ENCODE assay signal across 9 mouse cellular contexts in the genomic region with DNA sequence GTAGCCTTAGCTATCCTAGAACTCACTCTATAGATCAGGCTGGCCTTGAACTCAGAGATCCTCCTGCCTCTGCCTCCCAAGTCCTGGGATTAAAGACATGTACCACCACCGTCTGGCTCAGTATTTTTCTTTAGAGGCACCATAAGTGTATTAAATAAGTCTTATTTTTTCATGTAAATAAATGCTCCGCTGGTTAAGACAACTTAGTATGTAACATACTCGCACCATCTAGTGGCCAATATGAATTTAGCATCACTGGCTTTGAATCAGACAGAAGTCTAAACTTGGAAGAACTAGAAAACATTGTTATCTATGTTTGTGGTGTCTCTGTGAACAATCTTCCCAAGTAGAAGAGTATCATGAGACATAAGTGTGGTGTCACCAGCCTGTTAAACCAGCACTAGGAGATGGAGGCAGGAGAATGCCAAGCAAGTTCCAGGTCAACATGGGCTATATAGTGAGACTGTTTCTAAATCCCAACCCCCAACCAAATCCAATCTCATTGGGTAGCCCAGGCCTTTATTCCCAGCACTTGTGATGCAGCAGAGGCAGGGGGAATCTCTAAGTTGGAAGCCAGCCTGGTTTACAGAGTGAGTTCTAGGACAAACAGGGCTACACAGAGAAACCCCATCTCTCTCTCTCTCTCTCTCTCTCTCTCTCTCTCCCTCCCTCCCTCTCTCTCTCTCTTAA. TPM values are rescaled to one million over a fixed set of nuclear protein-coding genes. Genes with fewer than 3 reads are reported as not detected.
DNase-seq lines count a peak whose midpoint lies in the region; ATAC-seq lines count a peak whose summit lies in the region.
"Had no signal": no experiment of that assay in that cellular context is flagged by ENCODE, and none has a peak within 500 bp of the region (broad histone marks: within the 10 kb centered on the region; RNA-seq: fewer than 3 reads in every experiment).

No protein-coding gene starts in this region.

- DNase-seq in adrenal gland, postnatal 10 days, result peak; percentile 54
- no peak for DNase-seq in adrenal gland, postnatal 25 days
- no peak for DNase-seq in neural tube, embryonic 10.5 days (ENCODE audit: extremely low spot score, low spot score)
- peak; percentile 52 for DNase-seq in intestine, embryonic 14.5 days (ENCODE audit: low spot score)
- DNase-seq in spleen, postnatal 36 days (ENCODE audit: low spot score in 2 of 2), result peak; percentile 7 to 38

- no peaks in the 10 kb centered on the region for H3K27me3 ChIP-seq in neural tube, embryonic 12.5 days (replicated peaks)
- no peaks in the 10 kb centered on the region for H3K27me3 ChIP-seq in intestine, embryonic 14.5 days (replicated peaks; ENCODE audit: control insufficient read depth, insufficient read depth, low read length)
- no peaks in the 10 kb centered on the region for H3K27me3 ChIP-seq in lung, embryonic 16.5 days (ENCODE audit: control insufficient read depth, insufficient read depth, low read depth, low read length)
- H3K27me3 ChIP-seq: midbrain, embryonic 12.5 days had no signal

- no peaks in the 10 kb centered on the region for H3K9me3 ChIP-seq in neural tube, embryonic 12.5 days
- no peaks in the 10 kb centered on the region for H3K9me3 ChIP-seq in intestine, embryonic 14.5 days (ENCODE audit: control insufficient read depth, low read length)
- H3K9me3 ChIP-seq in lung, embryonic 16.5 days (ENCODE audit: control insufficient read depth, low read length), result no peaks in the 10 kb centered on the region
- H3K9me3 ChIP-seq: midbrain, embryonic 12.5 days had no signal

- H3K36me3 ChIP-seq in neural tube, embryonic 12.5 days, result no peaks in the 10 kb centered on the region
- H3K36me3 ChIP-seq in intestine, embryonic 14.5 days (ENCODE audit: control insufficient read depth, insufficient read depth, low read length), result no peaks in the 10 kb centered on the region
- no peaks in the 10 kb centered on the region for H3K36me3 ChIP-seq in lung, embryonic 16.5 days (ENCODE audit: control insufficient read depth, insufficient read depth, low read length)
- H3K36me3 ChIP-seq: midbrain, embryonic 12.5 days had no signal

- H3K4me1 ChIP-seq in neural tube, embryonic 12.5 days, result no peaks in the 10 kb centered on the region
- H3K4me1 ChIP-seq in intestine, embryonic 14.5 days (replicated peaks; ENCODE audit: control insufficient read depth, insufficient read depth, low read length), result no peaks in the 10 kb centered on the region
- no peaks in the 10 kb centered on the region for H3K4me1 ChIP-seq in lung, embryonic 16.5 days (replicated peaks; ENCODE audit: control insufficient read depth, insufficient read depth, low read length)
- H3K4me1 ChIP-seq: midbrain, embryonic 12.5 days had no signal

- no peak overlapping the region for H3K27ac ChIP-seq in neural tube, embryonic 12.5 days
- no peak overlapping the region for H3K27ac ChIP-seq in intestine, embryonic 14.5 days (ENCODE audit: low read depth)
- H3K27ac ChIP-seq in lung, embryonic 16.5 days (ENCODE audit: low read length), result no peak overlapping the region
- H3K27ac ChIP-seq: midbrain, embryonic 12.5 days had no signal

- ATAC-seq in neural tube, embryonic 12.5 days (ENCODE audit: low FRiP score, low read depth), result peak; percentile 37; the same call in 1 of the 2 replicates
- peak; percentile 84 for ATAC-seq in common myeloid progenitor, adult 5-6 weeks (replicated peaks; ENCODE audit: low read depth, poor library complexity, severe bottlenecking)
- 0 out of 2 replicates have a peak, but pooled peaks have one; percentile 32 for ATAC-seq in intestine, embryonic 14.5 days (replicated peaks; ENCODE audit: low FRiP score, low TSS enrichment, low read depth)
- peak; percentile 52; the same call in 1 of the 2 replicates for ATAC-seq in lung, embryonic 16.5 days (ENCODE audit: low read depth)

- WGBS in neural tube, embryonic 12.5 days, result 30% methylated on average over 3 of the region's 3 CpGs
- 10% methylated on average over 3 of the region's 3 CpGs for WGBS in intestine, embryonic 14.5 days
- 10% methylated on average over 3 of the region's 3 CpGs for WGBS in lung, embryonic 16.5 days

- no peak overlapping the region for H3K9ac ChIP-seq in neural tube, embryonic 12.5 days
- no peak overlapping the region for H3K9ac ChIP-seq in intestine, embryonic 14.5 days (ENCODE audit: low read length)
- H3K9ac ChIP-seq in lung, embryonic 16.5 days (ENCODE audit: low read length), result no peak overlapping the region
- H3K9ac ChIP-seq: midbrain, embryonic 12.5 days had no signal

- H3K4me2 ChIP-seq in neural tube, embryonic 12.5 days (replicated peaks), result no peak overlapping the region
- no peak overlapping the region for H3K4me2 ChIP-seq in intestine, embryonic 14.5 days (ENCODE audit: low read length)
- H3K4me2 ChIP-seq in lung, embryonic 16.5 days (ENCODE audit: low read depth, low read length), result no peak overlapping the region
- H3K4me2 ChIP-seq: midbrain, embryonic 12.5 days had no signal

- no peak overlapping the region for H3K4me3 ChIP-seq in neural tube, embryonic 12.5 days
- no peak overlapping the region for H3K4me3 ChIP-seq in intestine, embryonic 14.5 days (ENCODE audit: low read depth, low read length)
- no peak overlapping the region for H3K4me3 ChIP-seq in lung, embryonic 16.5 days (ENCODE audit: low read length)
- H3K4me3 ChIP-seq: midbrain, embryonic 12.5 days had no signal

RNA-seq across cellular contexts. Expression of gene Ccnl1, which starts 33.1 kb away (rescaled TPM):
- 10 to 100 TPM; 91.1 to 99.3 TPM for total RNA-seq in adrenal gland, postnatal 10 days (2021)
- 97.6 and 105 TPM in 2 replicates for total RNA-seq in adrenal gland, postnatal 25 days (2021)
- polyA plus RNA-seq in neural tube, embryonic 12.5 days (2016; fragmentation: Nextera tagmentation; extraction: Ambion mirVana), result 96.3 and 117 TPM in 2 replicates
- 403 and 451 TPM in 2 replicates for total RNA-seq in common myeloid progenitor, adult 5-6 weeks (2017)
- 123 and 130 TPM in 2 replicates for polyA plus RNA-seq in intestine, embryonic 14.5 days (2014; fragmentation: Nextera tagmentation; extraction: Ambion mirVana)
- polyA plus RNA-seq in lung, embryonic 16.5 days (2015; fragmentation: Nextera tagmentation; extraction: Ambion mirVana), result 105 and 114 TPM in 2 replicates

Comparison
In these comparisons a context has a peak if more than half of its experiments do, and no peak if none do; other contexts are left out.
1. DNase-seq: peak in adrenal gland, postnatal 10 days (single experiment), intestine, embryonic 14.5 days (single experiment) and spleen, postnatal 36 days (2 of 2); none in adrenal gland, postnatal 25 days (single experiment) and neural tube, embryonic 10.5 days (single experiment).
2. ATAC-seq: peak in every context shown above with its lines; median percentile 84 in common myeloid progenitor, adult 5-6 weeks; 52 in lung, embryonic 16.5 days; 37 in neural tube, embryonic 12.5 days; 32 in intestine, embryonic 14.5 days.